Mouse (Mus musculus): ENCODE measurements at regions not wholly inside any gene's neighbourhood (a gene's known extent, or its start where the extent isn't known, plus 50 kb on each side); places are given as distances from the start of the nearest gene placed in this dataset.

DNA sequence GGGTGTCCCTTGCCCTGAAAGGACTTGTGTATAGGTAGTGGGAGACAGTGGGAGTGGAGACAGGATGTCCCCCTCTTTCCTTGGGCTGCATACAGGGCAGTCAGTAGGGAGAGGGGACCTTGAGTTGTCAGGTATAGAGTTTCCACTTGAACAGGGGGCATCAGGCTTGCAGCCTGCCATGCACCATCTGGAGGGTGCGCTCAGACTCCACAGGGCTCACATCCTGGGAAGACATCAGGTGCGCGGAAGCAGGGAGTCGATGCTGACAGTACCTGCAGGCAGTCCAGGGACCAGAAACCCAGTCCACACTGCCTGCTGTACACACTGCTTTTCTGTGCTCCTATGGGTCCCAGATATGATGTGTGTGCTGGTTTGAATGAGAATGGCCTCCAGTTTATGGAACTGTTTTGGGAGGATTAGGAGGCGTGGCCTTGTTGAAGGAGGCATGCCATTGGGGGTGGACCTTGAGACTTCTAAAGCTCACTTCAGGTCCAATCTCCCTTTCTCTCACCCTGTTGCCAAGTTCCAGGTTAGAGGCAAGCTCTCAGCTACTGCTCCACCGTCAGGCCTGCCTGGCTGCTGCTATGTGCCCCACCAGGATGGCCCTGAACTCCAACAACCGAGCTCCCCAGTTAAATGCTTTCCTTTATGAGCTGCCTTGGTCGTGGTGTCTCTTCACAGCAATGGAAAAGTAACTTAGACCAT is 262.1 kb downstream of the Matn1 start:
- 86% methylated on average over 8 of the region's 8 CpGs for WGBS
- H3K9ac ChIP-seq (ENCODE audit: low read depth, low read length) = no peak overlapping the region
- no peak overlapping the region for H3K4me2 ChIP-seq (ENCODE audit: low read length)
- no peaks in the 10 kb centered on the region for H3K27me3 ChIP-seq (ENCODE audit: control insufficient read depth, insufficient read depth, low read depth, low read length)
- H3K27ac ChIP-seq (ENCODE audit: low read length) = no peak overlapping the region
- H3K4me1 ChIP-seq (ENCODE audit: control insufficient read depth, insufficient read depth, low read length) = 0 out of 2 replicates have a peak, but pooled peaks cover 4% of the 10 kb centered on the region
- no peak overlapping the region for H3K4me3 ChIP-seq (ENCODE audit: low read depth, low read length)
- ATAC-seq = 0 out of 2 replicates have a peak, but pooled peaks have one; percentile 11
- no peaks in the 10 kb centered on the region for H3K36me3 ChIP-seq (ENCODE audit: control insufficient read depth, insufficient read depth, low read length)
- H3K9me3 ChIP-seq (replicated peaks; ENCODE audit: control insufficient read depth, low read length, poor library complexity, severe bottlenecking) = no peaks in the 10 kb centered on the region; the same call in 1 of the 2 replicates

GRCm38 (mm10) chr4:131206886-131207200 is 262.7 kb downstream of the Matn1 start:
- Histone ChIP-seq H3K9me3 (replicated peaks; ENCODE audit: control insufficient read depth, low read length, poor library complexity, severe bottlenecking) (no peaks in the 10 kb centered on the region; the same call in 1 of the 2 replicates), H3K4me3 (ENCODE audit: low read depth, low read length) (no peak overlapping the region), H3K36me3 (ENCODE audit: control insufficient read depth, insufficient read depth, low read length) (no peaks in the 10 kb centered on the region), H3K4me1 (ENCODE audit: control insufficient read depth, insufficient read depth, low read length) (0 out of 2 replicates have a peak, but pooled peaks cover 4% of the 10 kb centered on the region), H3K27me3 (ENCODE audit: control insufficient read depth, insufficient read depth, low read depth, low read length) (no peaks in the 10 kb centered on the region), H3K9ac (ENCODE audit: low read depth, low read length) (no peak overlapping the region), H3K27ac (ENCODE audit: low read length) (no peak overlapping the region), H3K4me2 (ENCODE audit: low read length) (no peak overlapping the region)
- no peak for ATAC-seq
- WGBS = 63% methylated on average over 4 of the region's 4 CpGs

- Histone ChIP-seq H3K36me3 (ENCODE audit: control insufficient read depth, insufficient read depth, low read length) (no peaks in the 10 kb centered on the region), H3K4me3 (ENCODE audit: low read depth, low read length) (no peak overlapping the region), H3K4me1 (ENCODE audit: control insufficient read depth, insufficient read depth, low read length) (0 out of 2 replicates have a peak, but pooled peaks cover 4% of the 10 kb centered on the region), H3K9ac (ENCODE audit: low read depth, low read length) (no peak overlapping the region), H3K27me3 (ENCODE audit: control insufficient read depth, insufficient read depth, low read depth, low read length) (no peaks in the 10 kb centered on the region), H3K4me2 (ENCODE audit: low read length) (no peak overlapping the region), H3K9me3 (replicated peaks; ENCODE audit: control insufficient read depth, low read length, poor library complexity, severe bottlenecking) (no peaks in the 10 kb centered on the region; the same call in 1 of the 2 replicates), H3K27ac (ENCODE audit: low read length) (no peak overlapping the region)
- 68% methylated on average over 2 of the region's 2 CpGs for WGBS
- no peak for ATAC-seq
These were observed 263.1 kb downstream of the Matn1 start for GRCm38 (mm10) chr4:131207249-131207648.

DNA sequence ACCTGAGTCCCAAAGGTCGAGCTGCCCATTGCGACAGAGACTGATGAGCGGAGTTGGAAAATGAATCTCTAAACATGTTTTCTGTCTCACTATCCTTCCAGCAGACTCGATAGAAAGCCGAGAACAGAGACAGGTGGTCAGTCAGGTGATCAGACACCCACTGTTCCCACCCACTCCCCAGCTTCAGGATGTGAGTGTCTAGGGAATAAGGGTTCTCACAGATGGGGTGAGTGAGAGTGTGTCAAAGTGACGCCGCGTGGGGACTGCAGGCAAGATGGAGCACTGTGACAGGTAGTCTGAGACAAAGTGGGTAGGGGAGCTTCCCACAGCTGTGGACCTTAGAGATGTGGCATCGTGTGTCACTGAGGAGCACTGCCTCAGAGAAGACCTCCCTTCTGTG is 264.0 kb downstream of the Matn1 start:
- 82% methylated on average over 9 of the region's 9 CpGs for WGBS

GRCm38 (mm10) chr4:131208637-131209036 is 264.5 kb downstream of the Matn1 start:
- 0 out of 2 replicates have a peak, but pooled peaks cover 4% of the 10 kb centered on the region for H3K4me1 ChIP-seq (ENCODE audit: control insufficient read depth, insufficient read depth, low read length)
- H3K36me3 ChIP-seq (ENCODE audit: control insufficient read depth, insufficient read depth, low read length) = no peaks in the 10 kb centered on the region
- no peak overlapping the region for H3K4me2 ChIP-seq (ENCODE audit: low read length)
- H3K27me3 ChIP-seq (ENCODE audit: control insufficient read depth, insufficient read depth, low read depth, low read length) = no peaks in the 10 kb centered on the region
- no peaks in the 10 kb centered on the region; the same call in 1 of the 2 replicates for H3K9me3 ChIP-seq (replicated peaks; ENCODE audit: control insufficient read depth, low read length, poor library complexity, severe bottlenecking)
- 83% methylated on average over 6 of the region's 6 CpGs for WGBS
- no peak for ATAC-seq
- no peak overlapping the region for H3K4me3 ChIP-seq (ENCODE audit: low read depth, low read length)
- H3K27ac ChIP-seq (ENCODE audit: low read length) = no peak overlapping the region
- H3K9ac ChIP-seq (ENCODE audit: low read depth, low read length) = no peak overlapping the region

More for the DNA sequence above, 264.0 kb downstream of the Matn1 start:
- H3K36me3 ChIP-seq (ENCODE audit: control insufficient read depth, insufficient read depth, low read length) = no peaks in the 10 kb centered on the region
- H3K27ac ChIP-seq (ENCODE audit: low read length) = no peak overlapping the region
- ATAC-seq = no peak
- H3K9ac ChIP-seq (ENCODE audit: low read depth, low read length) = no peak overlapping the region
- no peaks in the 10 kb centered on the region; the same call in 1 of the 2 replicates for H3K9me3 ChIP-seq (replicated peaks; ENCODE audit: control insufficient read depth, low read length, poor library complexity, severe bottlenecking)
- 0 out of 2 replicates have a peak, but pooled peaks cover 4% of the 10 kb centered on the region for H3K4me1 ChIP-seq (ENCODE audit: control insufficient read depth, insufficient read depth, low read length)
- H3K4me3 ChIP-seq (ENCODE audit: low read depth, low read length) = no peak overlapping the region
- H3K27me3 ChIP-seq (ENCODE audit: control insufficient read depth, insufficient read depth, low read depth, low read length) = no peaks in the 10 kb centered on the region
- no peak overlapping the region for H3K4me2 ChIP-seq (ENCODE audit: low read length)

DNA sequence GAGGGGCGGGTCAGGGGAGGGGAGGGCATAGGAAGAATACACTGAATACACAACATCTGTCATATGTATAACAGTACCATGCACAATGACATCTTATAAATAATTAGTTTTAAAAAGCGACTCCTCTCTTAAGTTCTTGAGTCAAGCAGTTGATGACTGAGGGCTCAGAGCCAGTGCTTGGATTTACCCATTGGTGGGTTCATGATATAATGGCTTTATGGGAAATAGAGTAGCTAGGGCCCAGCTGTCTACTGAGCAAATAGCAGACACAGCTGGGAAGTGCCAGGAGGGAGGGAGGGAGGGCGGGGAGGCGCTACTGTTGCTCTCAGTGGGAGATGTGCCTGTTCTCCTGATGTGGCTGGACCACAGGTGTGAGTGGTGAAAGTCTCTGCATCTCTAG is 268.5 kb downstream of the Matn1 start:
- 56% methylated on average over 4 of the region's 4 CpGs for WGBS
- ATAC-seq = no peak
- H3K4me3 ChIP-seq (ENCODE audit: low read depth, low read length) = no peak overlapping the region

GRCm38 (mm10) chr4:131215682-131216081 is 271.5 kb downstream of the Matn1 start:
- no peaks in the 10 kb centered on the region; the same call in 1 of the 2 replicates for H3K9me3 ChIP-seq (replicated peaks; ENCODE audit: control insufficient read depth, low read length, poor library complexity, severe bottlenecking)
- H3K9ac ChIP-seq (ENCODE audit: low read depth, low read length) = no peak overlapping the region
- no peak overlapping the region for H3K27ac ChIP-seq (ENCODE audit: low read length)
- H3K4me3 ChIP-seq (ENCODE audit: low read depth, low read length) = no peak overlapping the region
- no peaks in the 10 kb centered on the region for H3K27me3 ChIP-seq (ENCODE audit: control insufficient read depth, insufficient read depth, low read depth, low read length)
- H3K36me3 ChIP-seq (ENCODE audit: control insufficient read depth, insufficient read depth, low read length) = no peaks in the 10 kb centered on the region
- no peaks in the 10 kb centered on the region for H3K4me1 ChIP-seq (ENCODE audit: control insufficient read depth, insufficient read depth, low read length)
- no peak for ATAC-seq
- WGBS = 83% methylated on average over 11 of the region's 11 CpGs
- H3K4me2 ChIP-seq (ENCODE audit: low read length) = no peak overlapping the region

More for the DNA sequence above, 268.5 kb downstream of the Matn1 start:
- Histone ChIP-seq H3K9ac (ENCODE audit: low read depth, low read length) (no peak overlapping the region), H3K27me3 (ENCODE audit: control insufficient read depth, insufficient read depth, low read depth, low read length) (no peaks in the 10 kb centered on the region), H3K4me1 (ENCODE audit: control insufficient read depth, insufficient read depth, low read length) (0 out of 2 replicates have a peak, but pooled peaks cover 2% of the 10 kb centered on the region), H3K27ac (ENCODE audit: low read length) (no peak overlapping the region), H3K9me3 (replicated peaks; ENCODE audit: control insufficient read depth, low read length, poor library complexity, severe bottlenecking) (no peaks in the 10 kb centered on the region; the same call in 1 of the 2 replicates), H3K36me3 (ENCODE audit: control insufficient read depth, insufficient read depth, low read length) (no peaks in the 10 kb centered on the region), H3K4me2 (ENCODE audit: low read length) (no peak overlapping the region)

DNA sequence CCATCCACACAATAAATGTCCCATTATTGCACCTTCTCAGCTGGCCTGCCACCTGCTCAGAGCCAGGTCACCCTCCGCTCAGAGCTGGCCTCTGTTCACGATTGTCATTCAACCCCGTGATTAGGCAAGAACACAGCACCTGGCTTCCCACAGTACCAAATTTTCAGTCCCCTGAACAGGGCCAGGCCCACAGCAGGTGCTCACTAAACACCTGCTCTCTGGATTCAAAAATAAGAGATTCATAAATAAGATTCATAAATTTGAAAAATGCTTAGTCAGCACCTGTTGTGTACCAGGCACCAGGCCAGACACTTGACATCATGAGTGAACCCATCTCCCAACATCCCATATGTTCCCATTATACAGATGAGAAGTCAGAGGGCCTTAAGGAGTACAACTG is 272.2 kb downstream of the Matn1 start:
- Histone ChIP-seq H3K36me3 (ENCODE audit: control insufficient read depth, insufficient read depth, low read length) (no peaks in the 10 kb centered on the region), H3K9me3 (replicated peaks; ENCODE audit: control insufficient read depth, low read length, poor library complexity, severe bottlenecking) (no peaks in the 10 kb centered on the region), H3K9ac (ENCODE audit: low read depth, low read length) (no peak overlapping the region), H3K27ac (ENCODE audit: low read length) (no peak overlapping the region), H3K4me1 (ENCODE audit: control insufficient read depth, insufficient read depth, low read length) (no peaks in the 10 kb centered on the region), H3K4me3 (ENCODE audit: low read depth, low read length) (no peak overlapping the region), H3K27me3 (ENCODE audit: control insufficient read depth, insufficient read depth, low read depth, low read length) (no peaks in the 10 kb centered on the region), H3K4me2 (ENCODE audit: low read length) (no peak overlapping the region)
- ATAC-seq = no peak
- WGBS = 87% methylated on average over 3 of the region's 3 CpGs

GRCm38 (mm10) chr4:131217083-131217482 is 272.9 kb downstream of the Matn1 start:
- WGBS = 98% methylated on average over 4 of the region's 4 CpGs
- Histone ChIP-seq H3K9me3 (replicated peaks; ENCODE audit: control insufficient read depth, low read length, poor library complexity, severe bottlenecking) (no peaks in the 10 kb centered on the region), H3K27me3 (ENCODE audit: control insufficient read depth, insufficient read depth, low read depth, low read length) (no peaks in the 10 kb centered on the region), H3K36me3 (ENCODE audit: control insufficient read depth, insufficient read depth, low read length) (no peaks in the 10 kb centered on the region), H3K4me1 (ENCODE audit: control insufficient read depth, insufficient read depth, low read length) (no peaks in the 10 kb centered on the region), H3K4me3 (ENCODE audit: low read depth, low read length) (no peak overlapping the region), H3K4me2 (ENCODE audit: low read length) (no peak overlapping the region), H3K9ac (ENCODE audit: low read depth, low read length) (no peak overlapping the region), H3K27ac (ENCODE audit: low read length) (no peak overlapping the region)
- ATAC-seq = no peak
